Mouse (Mus musculus) embryonic fibroblast, embryonic 13.5 days (primary cell): Measurements from ENCODE around the gene Sbf1.

Experiments used
- CTCF ChIP-seq: IDR thresholded peaks from 2 replicates; pipeline ENCODE4 v1.5.1; 2011; ENCODE audit warnings: mild to moderate bottlenecking, control low read depth, low read length, moderate library complexity, borderline replicate concordance; ENCODE audit not compliant: insufficient read depth
- POLR2A ChIP-seq: IDR thresholded peaks from 2 replicates; pipeline ENCODE4 v1.6.1; 2011; ENCODE audit warnings: low read depth, mild to moderate bottlenecking, control low read depth, low read length, moderate library complexity

DNA sequence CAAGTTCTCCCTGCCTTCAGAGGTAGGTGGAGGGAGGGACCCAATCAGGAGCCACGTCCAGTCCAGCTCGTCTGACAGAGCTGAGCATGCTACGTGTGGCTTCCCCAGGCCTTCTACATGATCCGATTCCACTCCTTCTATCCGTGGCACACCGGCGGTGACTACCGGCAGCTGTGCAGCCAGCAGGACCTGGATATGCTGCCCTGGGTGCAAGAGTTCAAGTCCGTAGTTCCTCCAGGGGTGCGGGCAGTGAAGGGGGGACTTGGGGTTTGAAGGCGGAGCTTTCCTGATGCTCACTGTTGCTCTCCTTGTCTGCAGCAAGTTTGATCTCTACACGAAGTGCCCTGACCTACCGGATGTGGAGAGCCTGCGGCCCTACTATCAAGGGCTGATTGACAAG, 21.3 kb upstream of the Sbf1 start:
- TF ChIP-seq POLR2A: no peak
- TF ChIP-seq CTCF: no peak
